8 mouse cellular contexts compared by ENCODE assay signal in the genomic region with DNA sequence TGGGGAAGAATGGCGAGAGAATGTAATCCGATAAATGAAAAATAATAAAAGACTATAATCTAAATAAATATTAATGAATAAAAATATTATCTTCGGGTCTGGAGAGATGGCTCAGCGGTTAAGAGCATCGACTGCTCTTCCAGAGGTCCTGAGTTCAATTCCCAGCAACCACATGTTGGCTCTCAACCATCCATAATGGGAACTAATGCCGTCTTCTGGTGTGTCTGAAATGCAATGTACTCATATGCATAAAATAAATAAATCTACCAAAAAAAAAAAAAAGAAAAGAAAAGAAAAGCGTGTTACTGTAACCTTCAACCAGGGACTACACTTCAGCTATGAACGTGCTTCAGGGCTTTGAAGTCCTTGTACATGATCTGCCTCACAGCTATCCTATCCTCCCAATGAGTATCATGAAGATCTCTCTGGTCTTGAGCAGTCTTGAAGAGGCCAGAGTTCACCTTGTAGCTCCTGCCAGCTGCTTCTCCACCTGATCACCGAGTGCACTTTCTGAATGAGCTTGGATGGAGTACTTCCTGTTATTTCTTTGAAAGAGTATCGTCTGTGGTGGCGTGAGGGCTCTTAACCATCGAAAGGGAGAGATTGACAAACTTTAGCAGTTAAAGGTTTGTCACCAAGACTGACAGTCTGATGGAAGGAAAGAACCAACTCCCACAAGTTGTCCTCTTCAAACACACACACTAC. TPM values are rescaled to one million over a fixed set of nuclear protein-coding genes. Genes with fewer than 3 reads are reported as not detected.
DNase-seq lines count a peak whose midpoint lies in the region; ATAC-seq and TF ChIP-seq lines count a peak whose summit lies in the region.

Gene Tsn, minus strand, starts transcription at position 118 of the 705 bp plus-strand sequence.

- intact Hi-C loops in heart, adult 2 months (cut with DNase I), result no loop called here

- H3K4me2 ChIP-seq in forebrain, postnatal 0 days (ENCODE audit: low read depth), result peak within 1 kb of the TSS; percentile 69
- peak within 1 kb of the TSS; percentile 95 for H3K4me2 ChIP-seq in hindbrain, embryonic 16.5 days (ENCODE audit: low read length)

- peak within 1 kb of the TSS; percentile 97 for H3K9ac ChIP-seq in heart, adult 2 months (ENCODE audit: low read depth, low read length)
- H3K9ac ChIP-seq in forebrain, postnatal 0 days, result peak within 1 kb of the TSS; percentile 85
- peak within 1 kb of the TSS; percentile 79 for H3K9ac ChIP-seq in hindbrain, embryonic 16.5 days (ENCODE audit: low read depth, low read length)

- H3K79me2 ChIP-seq in heart, adult 2 months (replicated peaks; ENCODE audit: control insufficient read depth, insufficient read depth, low read length), result no peaks in the 10 kb centered on the region

- H3K4me3 ChIP-seq in heart, adult 2 months, result peak within 1 kb of the TSS; percentile 76
- H3K4me3 ChIP-seq in forebrain, postnatal 0 days (ENCODE audit: low read depth, low read length), result peak within 1 kb of the TSS; percentile 63
- H3K4me3 ChIP-seq in hindbrain, embryonic 16.5 days (ENCODE audit: low read length), result peak within 1 kb of the TSS; percentile 78
- peak within 1 kb of the TSS; percentile 70 for H3K4me3 ChIP-seq in lung, adult 2 months (replicated peaks; ENCODE audit: extremely low read depth, low read depth, low read length)

- ATAC-seq in forebrain, postnatal 0 days, result peak; percentile 30
- no peak; the same call in 1 of the 2 replicates for ATAC-seq in hindbrain, embryonic 16.5 days
- no peak for ATAC-seq in neutrophil, adult 5-6 weeks (ENCODE audit: extremely low read depth, insufficient number of reproducible peaks, low FRiP score, poor library complexity, severe bottlenecking)

- peaks cover 2% of the 10 kb centered on the region; the same call in 1 of the 2 replicates for H3K4me1 ChIP-seq in heart, adult 2 months (ENCODE audit: control insufficient read depth, insufficient read depth, low read length)
- H3K4me1 ChIP-seq in forebrain, postnatal 0 days (ENCODE audit: insufficient read depth), result peaks cover 9% of the 10 kb centered on the region; the same call in 1 of the 2 replicates
- peaks cover 8% of the 10 kb centered on the region for H3K4me1 ChIP-seq in hindbrain, embryonic 16.5 days (ENCODE audit: control insufficient read depth, insufficient read depth, low read depth, low read length)
- peaks cover 2% of the 10 kb centered on the region for H3K4me1 ChIP-seq in lung, adult 2 months (ENCODE audit: control insufficient read depth, insufficient read depth, low read length)

- H3K9me3 ChIP-seq in forebrain, postnatal 0 days (ENCODE audit: low read length), result no peaks in the 10 kb centered on the region
- H3K9me3 ChIP-seq in hindbrain, embryonic 16.5 days (ENCODE audit: control insufficient read depth, low read length), result no peaks in the 10 kb centered on the region

- no peak for TF ChIP-seq EP300 in heart, adult 2 months (IDR thresholded peaks at IDR 0.05; ENCODE audit: insufficient read depth, low read depth, low read length)

- TF ChIP-seq CTCF in heart, adult 2 months (IDR thresholded peaks at IDR 0.05), result no peak
- no peak for TF ChIP-seq CTCF in forebrain, postnatal 0 days (IDR thresholded peaks at IDR 0.05; ENCODE audit: low read depth)
- no peak for TF ChIP-seq CTCF in lung, adult 2 months (IDR thresholded peaks at IDR 0.05; ENCODE audit: insufficient read depth, low read length)

- DNase-seq in heart, adult 2 months, result no peak
- DNase-seq in heart, adult 11 months, result no peak
- no peak for DNase-seq in adrenal gland, adult 18-20 months (ENCODE audit: low spot score in 2 of 2)
- DNase-seq in forebrain, postnatal 0 days, result peak; percentile 8
- no peak for DNase-seq in lung, adult 2 months
- DNase-seq in right cerebral cortex, postnatal 36 days (ENCODE audit: low spot score in 2 of 2), result no peak

- peak within 1 kb of the TSS; percentile 91 for H3K27ac ChIP-seq in heart, adult 2 months
- peak within 1 kb of the TSS; percentile 97 for H3K27ac ChIP-seq in forebrain, postnatal 0 days (ENCODE audit: low read depth, low read length)
- peak within 1 kb of the TSS; percentile 96 for H3K27ac ChIP-seq in hindbrain, embryonic 16.5 days (ENCODE audit: low read depth, low read length)

- H3K36me3 ChIP-seq in heart, adult 2 months (ENCODE audit: control insufficient read depth, insufficient read depth, low read length), result peaks cover 2% of the 10 kb centered on the region; the same call in 1 of the 2 replicates
- H3K36me3 ChIP-seq in forebrain, postnatal 0 days (ENCODE audit: insufficient read depth), result peaks cover 3% of the 10 kb centered on the region
- H3K36me3 ChIP-seq in hindbrain, embryonic 16.5 days (ENCODE audit: control insufficient read depth, insufficient read depth, low read length), result peaks cover 4% of the 10 kb centered on the region; the same call in 1 of the 2 replicates

- no peak for TF ChIP-seq POLR2A in heart, adult 2 months (IDR thresholded peaks at IDR 0.05; ENCODE audit: insufficient read depth, low read depth, low read length)
- no peak for TF ChIP-seq POLR2A in lung, adult 2 months (IDR thresholded peaks at IDR 0.05; ENCODE audit: borderline replicate concordance, extremely low read depth, low read depth, low read length)

- 42% methylated on average over 12 of the region's 12 CpGs for WGBS in heart, adult 2 months
- 54% methylated on average over 12 of the region's 12 CpGs for WGBS in forebrain, postnatal 0 days
- 57% methylated on average over 12 of the region's 12 CpGs for WGBS in hindbrain, embryonic 16.5 days
- WGBS in lung, adult 2 months, result 28% methylated on average over 12 of the region's 12 CpGs

- H3K27me3 ChIP-seq in heart, adult 2 months (ENCODE audit: control insufficient read depth, insufficient read depth, low read length), result no peaks in the 10 kb centered on the region
- no peaks in the 10 kb centered on the region; the same call in 1 of the 2 replicates for H3K27me3 ChIP-seq in forebrain, postnatal 0 days (ENCODE audit: insufficient read depth, low read length)
- no peaks in the 10 kb centered on the region for H3K27me3 ChIP-seq in hindbrain, embryonic 16.5 days (replicated peaks; ENCODE audit: control insufficient read depth, insufficient read depth, low read length)

RNA-seq across cellular contexts. Expression of gene Tsn, which starts in this region (rescaled TPM):
- 10 to 100 TPM; 63.0 to 66.6 TPM for total RNA-seq in heart, adult 2 months (2021)
- 30.9 and 46.3 TPM in 2 replicates for polyA plus RNA-seq in heart, adult 2 months (2012; rRNA removed)
- total RNA-seq in adrenal gland, adult 18-20 months (2021), result 100 to 1,000 TPM; 111 to 149 TPM
- total RNA-seq in forebrain, postnatal 0 days (2014; rRNA removed), result 119 and 222 TPM in 2 replicates
- polyA plus RNA-seq in forebrain, postnatal 0 days (2015; fragmentation: Nextera tagmentation; extraction: Ambion mirVana), result 557 and 599 TPM in 2 replicates
- polyA plus RNA-seq in hindbrain, embryonic 16.5 days (2015; fragmentation: Nextera tagmentation; extraction: Ambion mirVana), result 463 and 474 TPM in 2 replicates
- polyA plus RNA-seq in lung, adult 2 months (2012; rRNA removed), result 37.5 and 41.5 TPM in 2 replicates
- 42.1 and 45.4 TPM in 2 replicates for total RNA-seq in neutrophil, adult 5-6 weeks (2017)
